In the genomic region with DNA sequence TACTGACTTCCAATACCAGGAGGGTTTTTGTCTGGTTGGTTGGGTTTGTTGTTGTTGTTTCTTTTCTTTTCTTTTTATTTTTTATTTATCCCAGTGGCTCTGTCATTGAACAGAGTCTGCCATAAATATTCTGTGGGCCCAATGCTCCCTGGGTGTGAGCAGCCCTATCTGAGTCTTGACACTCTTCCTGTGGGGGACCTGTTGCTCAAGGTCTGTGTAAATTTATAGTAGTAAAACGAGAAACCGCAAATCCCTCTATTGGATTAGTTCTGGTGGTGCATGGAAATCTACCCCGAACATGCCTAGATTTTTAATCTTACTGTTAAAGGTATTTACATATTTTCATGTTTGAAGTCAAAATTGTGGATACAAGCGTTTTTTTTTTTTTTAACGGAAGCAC, we compare ENCODE assay signal across 26 mouse cellular contexts.
DNase-seq lines count a peak whose midpoint lies in the region; ATAC-seq and TF ChIP-seq lines count a peak whose summit lies in the region.
"Had no signal": no experiment of that assay in that cellular context is flagged by ENCODE, and none has a peak within 500 bp of the region (broad histone marks: within the 10 kb centered on the region; RNA-seq: fewer than 3 reads in every experiment).

No protein-coding gene starts in this region.

- H3K27ac ChIP-seq in heart, embryonic 11.5 days (ENCODE audit: low read depth, low read length) = no peak overlapping the region
- no peak overlapping the region for H3K27ac ChIP-seq in liver, embryonic 13.5 days
- no peak overlapping the region for H3K27ac ChIP-seq in liver, embryonic 12.5 days
- no peak overlapping the region for H3K27ac ChIP-seq in lung, postnatal 0 days (ENCODE audit: low read length)
- no peak overlapping the region for H3K27ac ChIP-seq in thymus, adult 2 months (ENCODE audit: control insufficient read depth, insufficient read depth, low read length)
- H3K27ac ChIP-seq: embryonic facial prominence, embryonic 10.5 days; embryonic facial prominence, embryonic 12.5 days; forebrain, embryonic 13.5 days; forebrain, embryonic 15.5 days had no signal

- no peaks in the 10 kb centered on the region for H3K4me1 ChIP-seq in heart, embryonic 11.5 days (ENCODE audit: control insufficient read depth, insufficient read depth, low read length)
- H3K4me1 ChIP-seq in liver, embryonic 13.5 days (replicated peaks) = no peaks in the 10 kb centered on the region
- H3K4me1 ChIP-seq in liver, embryonic 12.5 days = no peaks in the 10 kb centered on the region
- H3K4me1 ChIP-seq in lung, postnatal 0 days (ENCODE audit: insufficient read depth, low read depth, low read length) = no peaks in the 10 kb centered on the region
- H3K4me1 ChIP-seq in thymus, adult 2 months (replicated peaks; ENCODE audit: control insufficient read depth, insufficient read depth, low read length) = no peaks in the 10 kb centered on the region; the same call in 1 of the 2 replicates
- H3K4me1 ChIP-seq: embryonic facial prominence, embryonic 10.5 days; forebrain, embryonic 13.5 days had no signal

- no peak overlapping the region for H3K9ac ChIP-seq in heart, embryonic 11.5 days (ENCODE audit: low read depth, low read length)
- no peak overlapping the region for H3K9ac ChIP-seq in liver, embryonic 13.5 days
- no peak overlapping the region for H3K9ac ChIP-seq in liver, embryonic 12.5 days
- no peak overlapping the region for H3K9ac ChIP-seq in lung, postnatal 0 days (replicated peaks; ENCODE audit: low read depth)
- H3K9ac ChIP-seq: embryonic facial prominence, embryonic 12.5 days; forebrain, embryonic 13.5 days; forebrain, embryonic 15.5 days had no signal

- H3K9me3 ChIP-seq in heart, embryonic 11.5 days (replicated peaks; ENCODE audit: control insufficient read depth, low read length) = no peaks in the 10 kb centered on the region
- H3K9me3 ChIP-seq in liver, embryonic 13.5 days (replicated peaks) = no peaks in the 10 kb centered on the region
- H3K9me3 ChIP-seq in liver, embryonic 12.5 days (replicated peaks) = no peaks in the 10 kb centered on the region
- H3K9me3 ChIP-seq in lung, postnatal 0 days (ENCODE audit: low read length) = no peaks in the 10 kb centered on the region
- H3K9me3 ChIP-seq: embryonic facial prominence, embryonic 10.5 days; embryonic facial prominence, embryonic 12.5 days; forebrain, embryonic 13.5 days; forebrain, embryonic 15.5 days had no signal

- H3K4me2 ChIP-seq in heart, embryonic 11.5 days = no peak overlapping the region
- H3K4me2 ChIP-seq in liver, embryonic 13.5 days = no peak overlapping the region
- H3K4me2 ChIP-seq in liver, embryonic 12.5 days = no peak overlapping the region
- no peak overlapping the region for H3K4me2 ChIP-seq in lung, postnatal 0 days (replicated peaks; ENCODE audit: low read depth, low read length)
- H3K4me2 ChIP-seq: embryonic facial prominence, embryonic 12.5 days; forebrain, embryonic 13.5 days; forebrain, embryonic 15.5 days had no signal

- no peak overlapping the region for H3K4me3 ChIP-seq in heart, embryonic 11.5 days (ENCODE audit: low read depth, low read length)
- H3K4me3 ChIP-seq in liver, embryonic 13.5 days (replicated peaks) = no peak overlapping the region
- H3K4me3 ChIP-seq in liver, embryonic 12.5 days = no peak overlapping the region
- no peak overlapping the region for H3K4me3 ChIP-seq in lung, postnatal 0 days (ENCODE audit: low read depth, low read length)
- no peak overlapping the region for H3K4me3 ChIP-seq in thymus, adult 2 months (ENCODE audit: control insufficient read depth, insufficient read depth, low read length)
- H3K4me3 ChIP-seq: embryonic facial prominence, embryonic 10.5 days; embryonic facial prominence, embryonic 12.5 days; forebrain, embryonic 13.5 days; forebrain, embryonic 15.5 days had no signal

- no peaks in the 10 kb centered on the region for H3K36me3 ChIP-seq in heart, embryonic 11.5 days (ENCODE audit: control insufficient read depth, insufficient read depth, low read length)
- H3K36me3 ChIP-seq in liver, embryonic 13.5 days = no peaks in the 10 kb centered on the region
- H3K36me3 ChIP-seq in liver, embryonic 12.5 days = no peaks in the 10 kb centered on the region
- H3K36me3 ChIP-seq in lung, postnatal 0 days (ENCODE audit: insufficient read depth, low read length) = no peaks in the 10 kb centered on the region
- H3K36me3 ChIP-seq in thymus, adult 2 months (ENCODE audit: control insufficient read depth, insufficient read depth, low read length) = no peaks in the 10 kb centered on the region
- H3K36me3 ChIP-seq: embryonic facial prominence, embryonic 10.5 days; embryonic facial prominence, embryonic 12.5 days; forebrain, embryonic 15.5 days; G1E had no signal

- no peak for ATAC-seq in heart, embryonic 11.5 days (replicated peaks; ENCODE audit: insufficient number of reproducible peaks, low FRiP score, low TSS enrichment)
- peak; percentile 48; the same call in 1 of the 2 replicates for ATAC-seq in liver, embryonic 13.5 days (ENCODE audit: low read depth)
- no peak for ATAC-seq in liver, embryonic 12.5 days
- peak; percentile 76 to 80 for ATAC-seq in hematopoietic stem cell, adult 5-6 weeks (replicated peaks in 1 of 2; ENCODE audit: insufficient read depth in 1 of 2, low FRiP score in 2 of 2, low TSS enrichment in 1 of 2, low read depth in 1 of 2, poor library complexity in 2 of 2, severe bottlenecking in 2 of 2)
- ATAC-seq in megakaryocyte-erythroid progenitor cell, adult 5-6 weeks (replicated peaks; ENCODE audit: low FRiP score, low TSS enrichment, poor library complexity, severe bottlenecking) = peak; percentile 78
- ATAC-seq in lung, postnatal 0 days = no peak
- ATAC-seq: activated CD4-positive, CD25-positive, alpha-beta regulatory T cell, adult 4 months; CD4-positive, CD25-positive, alpha-beta regulatory T cell, adult 4 months; forebrain, embryonic 13.5 days; forebrain, embryonic 15.5 days; Patski had no signal

- TF ChIP-seq POLR2A in thymus, adult 2 months (IDR thresholded peaks at IDR 0.05; ENCODE audit: control insufficient read depth, extremely low read depth, insufficient read depth, low read length, poor library complexity) = no peak

- 79% methylated on average over 5 of the region's 5 CpGs for WGBS in heart, embryonic 11.5 days (ENCODE audit: insufficient replicate concordance)
- WGBS in liver, embryonic 13.5 days (ENCODE audit: insufficient replicate concordance) = 35% methylated on average over 5 of the region's 5 CpGs
- WGBS in liver, embryonic 12.5 days (ENCODE audit: insufficient replicate concordance) = 31% methylated on average over 5 of the region's 5 CpGs
- WGBS in lung, postnatal 0 days = 83% methylated on average over 5 of the region's 5 CpGs
- 56% methylated on average over 5 of the region's 5 CpGs for WGBS in thymus, adult 2 months

- H3K27me3 ChIP-seq in heart, embryonic 11.5 days (ENCODE audit: control insufficient read depth, insufficient read depth, low read length) = no peaks in the 10 kb centered on the region
- H3K27me3 ChIP-seq in liver, embryonic 13.5 days = no peaks in the 10 kb centered on the region
- H3K27me3 ChIP-seq in liver, embryonic 12.5 days (replicated peaks) = no peaks in the 10 kb centered on the region
- H3K27me3 ChIP-seq in lung, postnatal 0 days (replicated peaks; ENCODE audit: insufficient read depth, low read length) = no peaks in the 10 kb centered on the region
- no peaks in the 10 kb centered on the region for H3K27me3 ChIP-seq in thymus, adult 2 months (ENCODE audit: control insufficient read depth, insufficient read depth, low read length)
- H3K27me3 ChIP-seq: CH12.LX; embryonic facial prominence, embryonic 12.5 days; forebrain, embryonic 13.5 days; forebrain, embryonic 15.5 days; Patski had no signal

- no peak for TF ChIP-seq EP300 in lung, postnatal 0 days (IDR thresholded peaks at IDR 0.05)

- TF ChIP-seq CTCF in lung, postnatal 0 days (IDR thresholded peaks at IDR 0.05) = no peak
- no peak for TF ChIP-seq CTCF in thymus, adult 2 months (IDR thresholded peaks at IDR 0.05; ENCODE audit: borderline replicate concordance, control insufficient read depth, extremely low read depth, insufficient read depth, low read length, poor library complexity)

- DNase-seq in heart, adult 11 months = peak; percentile 8
- DNase-seq in liver, embryonic 13.5 days = no peak
- no peak for DNase-seq in lung, postnatal 0 days (ENCODE audit: low spot score)
- DNase-seq in thymus, adult 2 months = no peak
- DNase-seq: adrenal gland, adult 8-10 months; adrenal gland, postnatal 14 days; adrenal gland, postnatal 36 days; B cell, adult 2 months; cerebellum, adult 11-12 months; cerebellum, adult 2 months; cerebellum, adult 9-10 months; cerebellum, postnatal 10 days; cerebellum, postnatal 25 days had no signal

Comparison
In these comparisons a context has a peak if more than half of its experiments do, and no peak if none do; other contexts are left out.
1. ATAC-seq: peak in liver, embryonic 13.5 days (single experiment), hematopoietic stem cell, adult 5-6 weeks (2 of 2) and megakaryocyte-erythroid progenitor cell, adult 5-6 weeks (single experiment); none in heart, embryonic 11.5 days (single experiment), liver, embryonic 12.5 days (single experiment) and lung, postnatal 0 days (single experiment).